Comparison of ENCODE assay signal across 7 mouse cellular contexts in genomic region chr9:61054427-61054826, GRCm38 (mm10).
DNase-seq lines count a peak whose midpoint lies in the region.

No protein-coding gene starts in this region.

- intact Hi-C loops in heart, postnatal 14 days (cut with DNase I), result no loop called here

- DNase-seq in 416B (ENCODE audit: low read depth), result peak; percentile 93
- peak; percentile 89 to 92 for DNase-seq in B cell, adult 2 months
- DNase-seq in embryo, embryonic 11.5 days (ENCODE audit: low read depth, low spot score), result peak; percentile 31
- DNase-seq in heart, postnatal 14 days, result peak; percentile 56 to 69
- peak; percentile 84 for DNase-seq in layer of hippocampus, adult 9-11 months
- DNase-seq in monocyte, adult 2 months (ENCODE audit: low read depth in 1 of 2, low spot score in 2 of 2), result peak; percentile 17 to 49
- DNase-seq in testis, postnatal 10 days (ENCODE audit: low spot score), result peak; percentile 54

Comparison
In these comparisons a context has a peak if more than half of its experiments do, and no peak if none do; other contexts are left out.
1. Peak in every context shown above with its lines: DNase-seq.
2. DNase-seq: peak in every context shown above with its lines; median percentile 93 in 416B; 90 in B cell, adult 2 months; 84 in layer of hippocampus, adult 9-11 months; 62 in heart, postnatal 14 days; 54 in testis, postnatal 10 days; 33 in monocyte, adult 2 months; 31 in embryo, embryonic 11.5 days.